Mouse (Mus musculus) limb, embryonic 12.5 days (tissue): ENCODE measurements around the gene Nipa1. TPM values are rescaled to one million over a fixed set of nuclear protein-coding genes. Genes with fewer than 3 reads are reported as not detected.

Experiments
- ATAC-seq: fragments of 200-750 bp; cut with Nextera tagmentation; 2 replicates; pipeline ENCODE4 v1.8.0; 2017; ENCODE audit warnings: low read depth, moderate TSS enrichment; ENCODE audit not compliant: insufficient number of reproducible peaks, insufficient read depth, low FRiP score, low TSS enrichment
- H3K27ac ChIP-seq: fragments of 300-500 bp; sonication (generic); 2 replicates; pipeline ENCODE4 v1.5.1; 2016; ENCODE audit warnings: mild to moderate bottlenecking, moderate library complexity
- H3K27me3 ChIP-seq: fragments of 300-500 bp; sonication (generic); 2 replicates; pipeline ENCODE4 v1.6.1; 2016; ENCODE audit warnings: mild to moderate bottlenecking, moderate library complexity
- H3K36me3 ChIP-seq: fragments of 300-500 bp; sonication (generic); 2 replicates; pipeline ENCODE4 v1.6.1; 2016; ENCODE audit warnings: mild to moderate bottlenecking, moderate library complexity
- H3K4me1 ChIP-seq: fragments of 300-500 bp; sonication (generic); replicated peaks from 2 replicates; pipeline ENCODE4 v1.6.1; 2016
- H3K4me2 ChIP-seq: fragments of 300-500 bp; sonication (generic); 2 replicates; pipeline ENCODE4 v1.6.1; 2016; ENCODE audit warnings: mild to moderate bottlenecking, moderate library complexity
- H3K4me3 ChIP-seq: fragments of 300-500 bp; sonication (generic); replicated peaks from 2 replicates; pipeline ENCODE4 v1.5.1; 2016; ENCODE audit warnings: mild to moderate bottlenecking
- H3K9ac ChIP-seq: fragments of 300-500 bp; sonication (generic); replicated peaks from 2 replicates; pipeline ENCODE4 v1.6.1; 2016; ENCODE audit warnings: mild to moderate bottlenecking, moderate library complexity
- H3K9me3 ChIP-seq: fragments of 300-500 bp; sonication (generic); 2 replicates; pipeline ENCODE4 v1.6.1; 2016; ENCODE audit warnings: mild to moderate bottlenecking, moderate library complexity
- WGBS: fragments of 180-500 bp; shearing (Covaris S2); methylation state at CpG from one replicate; pipeline ENCODE4 v1.1.7; 2016; 5-methylcytosine and 5-hydroxymethylcytosine counted together
- polyA plus RNA-seq: library from polyadenylated mRNA; unstranded; fragments of >200 nt; fragmentation: Nextera tagmentation; extraction: Ambion mirVana; gene quantifications from 2 replicates; pipeline ENCODE4 v1.2.1, GENCODE M21; 2016

The Nipa1 gene
- polyA plus RNA-seq: 8.1 and 9.0 TPM in 2 replicates

GRCm38 (mm10) chr7:56019930-56020253 lies at the start of gene Nipa1:
TSS of gene Nipa1 (minus strand) at chr7:56019954.
- peak within 1 kb of the TSS; percentile 72 for H3K27ac ChIP-seq
- 49% methylated on average over 3 of the region's 3 CpGs for WGBS
- no peak for ATAC-seq

GRCm38 (mm10) chr7:56066634-56067033 lies 46.9 kb upstream of the Nipa1 start:
- 97% methylated on average over 1 of the region's 1 CpGs for WGBS
- H3K4me1 ChIP-seq: no peaks in the 10 kb centered on the region
- H3K4me2 ChIP-seq: no peak overlapping the region
- H3K9me3 ChIP-seq: no peaks in the 10 kb centered on the region
- no peak for ATAC-seq
- H3K4me3 ChIP-seq: no peak overlapping the region
- H3K36me3 ChIP-seq: peaks cover 7% of the 10 kb centered on the region
- no peaks in the 10 kb centered on the region for H3K27me3 ChIP-seq
- no peak overlapping the region for H3K27ac ChIP-seq
- no peak overlapping the region for H3K9ac ChIP-seq

More at GRCm38 (mm10) chr7:56019930-56020253, at the start of gene Nipa1:
- Histone ChIP-seq H3K9me3 (no peaks in the 10 kb centered on the region), H3K4me3 (peak within 1 kb of the TSS; percentile 68), H3K27me3 (no peaks in the 10 kb centered on the region), H3K36me3 (no peaks in the 10 kb centered on the region), H3K4me2 (peak within 1 kb of the TSS; percentile 73), H3K4me1 (peaks cover 7% of the 10 kb centered on the region), H3K9ac (peak within 1 kb of the TSS; percentile 71)

GRCm38 (mm10) chr7:56066136-56066535 lies 46.4 kb upstream of the Nipa1 start:
- H3K4me2 ChIP-seq: no peak overlapping the region
- no peaks in the 10 kb centered on the region for H3K4me1 ChIP-seq

GRCm38 (mm10) chr7:56064876-56065275 lies 45.1 kb upstream of the Nipa1 start:
- WGBS: 94% methylated on average over 1 of the region's 1 CpGs
- H3K9me3 ChIP-seq: no peaks in the 10 kb centered on the region
- no peaks in the 10 kb centered on the region for H3K27me3 ChIP-seq

More at GRCm38 (mm10) chr7:56066136-56066535, 46.4 kb upstream of the Nipa1 start:
- Histone ChIP-seq H3K27me3 (no peaks in the 10 kb centered on the region), H3K27ac (no peak overlapping the region), H3K4me3 (no peak overlapping the region), H3K9me3 (no peaks in the 10 kb centered on the region), H3K36me3 (peaks cover 12% of the 10 kb centered on the region), H3K9ac (no peak overlapping the region)
- WGBS: 80% methylated on average over 2 of the region's 2 CpGs
- ATAC-seq: no peak

GRCm38 (mm10) chr7:56055338-56055737 lies 35.6 kb upstream of the Nipa1 start:
- ATAC-seq: no peak
- H3K4me2 ChIP-seq: no peak overlapping the region
- no peaks in the 10 kb centered on the region for H3K27me3 ChIP-seq
- peaks cover 30% of the 10 kb centered on the region for H3K36me3 ChIP-seq
- no peaks in the 10 kb centered on the region for H3K9me3 ChIP-seq
- WGBS: 84% methylated on average over 3 of the region's 3 CpGs
- no peak overlapping the region for H3K9ac ChIP-seq
- peaks cover 9% of the 10 kb centered on the region for H3K4me1 ChIP-seq
- no peak overlapping the region for H3K4me3 ChIP-seq
- H3K27ac ChIP-seq: no peak overlapping the region

More at GRCm38 (mm10) chr7:56064876-56065275, 45.1 kb upstream of the Nipa1 start:
- no peak overlapping the region for H3K9ac ChIP-seq
- no peak overlapping the region for H3K4me2 ChIP-seq
- no peaks in the 10 kb centered on the region for H3K4me1 ChIP-seq
- no peak overlapping the region for H3K27ac ChIP-seq
- no peak overlapping the region for H3K4me3 ChIP-seq
- no peak for ATAC-seq
- peaks cover 12% of the 10 kb centered on the region for H3K36me3 ChIP-seq

- H3K4me3 ChIP-seq: no peak overlapping the region
- H3K27ac ChIP-seq: no peak overlapping the region
- no peak for ATAC-seq
- H3K4me2 ChIP-seq: no peak overlapping the region
- H3K9me3 ChIP-seq: no peaks in the 10 kb centered on the region
- peaks cover 17% of the 10 kb centered on the region for H3K36me3 ChIP-seq
- H3K9ac ChIP-seq: no peak overlapping the region
- H3K4me1 ChIP-seq: peaks cover 9% of the 10 kb centered on the region
- H3K27me3 ChIP-seq: no peaks in the 10 kb centered on the region
These were observed 33.2 kb upstream of the Nipa1 start for GRCm38 (mm10) chr7:56052996-56053395.

GRCm38 (mm10) chr7:56050487-56050911 lies 30.7 kb upstream of the Nipa1 start:
- Histone ChIP-seq H3K36me3 (peaks cover 4% of the 10 kb centered on the region; the same call in 1 of the 2 replicates), H3K27ac (peak overlapping the region; percentile 90), H3K27me3 (no peaks in the 10 kb centered on the region), H3K9ac (peak overlapping the region; percentile 71), H3K4me3 (peak overlapping the region; percentile 75), H3K9me3 (no peaks in the 10 kb centered on the region), H3K4me1 (peaks cover 9% of the 10 kb centered on the region), H3K4me2 (peak overlapping the region; percentile 77)
- ATAC-seq: peak; percentile 65
- under 1% methylated on average over 18 of the region's 18 CpGs for WGBS

GRCm38 (mm10) chr7:56049831-56050321 lies 30.1 kb upstream of the Nipa1 start, which contains the start of gene Herc2:
TSS of gene Herc2 (plus strand) at chr7:56050196.
- peaks cover 4% of the 10 kb centered on the region; the same call in 1 of the 2 replicates for H3K36me3 ChIP-seq
- H3K4me3 ChIP-seq: peak within 1 kb of the TSS; percentile 75
- peak within 1 kb of the TSS; percentile 90 for H3K27ac ChIP-seq
- H3K4me2 ChIP-seq: peak within 1 kb of the TSS; percentile 77
- peaks cover 9% of the 10 kb centered on the region for H3K4me1 ChIP-seq
- peak within 1 kb of the TSS; percentile 71 for H3K9ac ChIP-seq
- peak; percentile 99 for ATAC-seq
- no peaks in the 10 kb centered on the region for H3K27me3 ChIP-seq
- no peaks in the 10 kb centered on the region for H3K9me3 ChIP-seq
- WGBS: under 1% methylated on average over 47 of the region's 47 CpGs

- H3K9ac ChIP-seq: no peak overlapping the region
- WGBS: 77% methylated on average over 1 of the region's 1 CpGs
These were observed 27.4 kb upstream of the Nipa1 start for GRCm38 (mm10) chr7:56047178-56047577.

GRCm38 (mm10) chr7:56044267-56044629 lies 24.5 kb upstream of the Nipa1 start:
- no peak overlapping the region for H3K27ac ChIP-seq
- H3K27me3 ChIP-seq: no peaks in the 10 kb centered on the region
- no peak for ATAC-seq
- H3K9me3 ChIP-seq: no peaks in the 10 kb centered on the region
- WGBS: 74% methylated on average over 3 of the region's 3 CpGs
- H3K4me3 ChIP-seq: no peak overlapping the region
- no peak overlapping the region for H3K4me2 ChIP-seq
- H3K4me1 ChIP-seq: no peaks in the 10 kb centered on the region; the same call in 1 of the 2 replicates
- H3K9ac ChIP-seq: no peak overlapping the region
- H3K36me3 ChIP-seq: no peaks in the 10 kb centered on the region

More at GRCm38 (mm10) chr7:56047178-56047577, 27.4 kb upstream of the Nipa1 start:
- Histone ChIP-seq H3K27ac (no peak overlapping the region), H3K9me3 (no peaks in the 10 kb centered on the region), H3K4me3 (no peak overlapping the region), H3K4me1 (peaks cover 9% of the 10 kb centered on the region), H3K36me3 (no peaks in the 10 kb centered on the region), H3K27me3 (no peaks in the 10 kb centered on the region), H3K4me2 (no peak overlapping the region)
- no peak for ATAC-seq

- H3K9ac ChIP-seq: no peak overlapping the region
- no peak overlapping the region for H3K4me2 ChIP-seq
- H3K36me3 ChIP-seq: no peaks in the 10 kb centered on the region
- 62% methylated on average over 4 of the region's 4 CpGs for WGBS
- no peaks in the 10 kb centered on the region for H3K27me3 ChIP-seq
- H3K9me3 ChIP-seq: no peaks in the 10 kb centered on the region
- no peaks in the 10 kb centered on the region for H3K4me1 ChIP-seq
- no peak overlapping the region for H3K27ac ChIP-seq
- ATAC-seq: no peak
- H3K4me3 ChIP-seq: no peak overlapping the region
These were observed 24.0 kb upstream of the Nipa1 start for GRCm38 (mm10) chr7:56043577-56044266.
